Mouse (Mus musculus) gonadal fat pad, adult 2 months (tissue): ENCODE data around the gene Bend5. TPM values are rescaled to one million over a fixed set of nuclear protein-coding genes. Genes with fewer than 3 reads are reported as not detected.

Experiments
- DNase-seq: peaks from one replicate; pipeline ENCODE4 v3.0.0-alpha.2; 2012; ENCODE audit warnings: low read depth
- polyA plus RNA-seq: library from polyadenylated mRNA; depleted of rRNA; stranded (reverse); fragments of >200 nt; gene quantifications from 2 replicates; pipeline ENCODE4 v1.2.3, GENCODE M21; 2012; rRNA removed

Bend5 gene
- 7.7 and 8.9 TPM in 2 replicates for polyA plus RNA-seq

- no peak for DNase-seq
These were observed at the start of gene Bend5 for GRCm38 (mm10) chr4:111414818-111415488. Gene Bend5, plus strand, starts transcription at chr4:111415006.

- no peak for DNase-seq
These were observed 47.0 kb upstream of the Bend5 start for GRCm38 (mm10) chr4:111367771-111368170.

GRCm38 (mm10) chr4:111377159-111377558, 37.6 kb upstream of the Bend5 start:
- no peak for DNase-seq

- DNase-seq = no peak
These were observed 36.7 kb upstream of the Bend5 start for GRCm38 (mm10) chr4:111378071-111378470.

GRCm38 (mm10) chr4:111383101-111383500, 31.7 kb upstream of the Bend5 start:
- no peak for DNase-seq

GRCm38 (mm10) chr4:111390736-111391135, 24.1 kb upstream of the Bend5 start:
- no peak for DNase-seq

GRCm38 (mm10) chr4:111399784-111400183, 15.0 kb upstream of the Bend5 start:
- no peak for DNase-seq

GRCm38 (mm10) chr4:111400676-111401075, 14.1 kb upstream of the Bend5 start:
- no peak for DNase-seq

GRCm38 (mm10) chr4:111403243-111403642, 11.6 kb upstream of the Bend5 start:
- no peak for DNase-seq

- no peak for DNase-seq
These were observed 4.1 kb upstream of the Bend5 start for GRCm38 (mm10) chr4:111410731-111411130.

GRCm38 (mm10) chr4:111414399-111414798, 407 bp upstream of the Bend5 start:
- no peak for DNase-seq

- no peak for DNase-seq
These were observed 1.3 kb downstream of the Bend5 start for GRCm38 (mm10) chr4:111416126-111416525.

- no peak for DNase-seq
These were observed 1.7 kb downstream of the Bend5 start for GRCm38 (mm10) chr4:111416551-111416950.

- DNase-seq = no peak
These were observed 2.9 kb downstream of the Bend5 start for GRCm38 (mm10) chr4:111417716-111418115.

GRCm38 (mm10) chr4:111419476-111419875, 4.7 kb downstream of the Bend5 start:
- no peak for DNase-seq

- no peak for DNase-seq
These were observed 5.2 kb downstream of the Bend5 start for GRCm38 (mm10) chr4:111420031-111420430.

GRCm38 (mm10) chr4:111420955-111421354, 6.1 kb downstream of the Bend5 start:
- DNase-seq = no peak

GRCm38 (mm10) chr4:111421785-111422184, 7.0 kb downstream of the Bend5 start:
- no peak for DNase-seq

GRCm38 (mm10) chr4:111424371-111424950, 9.7 kb downstream of the Bend5 start:
- no peak for DNase-seq

GRCm38 (mm10) chr4:111425170-111425569, 10.4 kb downstream of the Bend5 start:
- peak; percentile 80 for DNase-seq

GRCm38 (mm10) chr4:111431186-111431585, 16.4 kb downstream of the Bend5 start:
- no peak for DNase-seq

- no peak for DNase-seq
These were observed 17.2 kb downstream of the Bend5 start for GRCm38 (mm10) chr4:111432013-111432412.

- no peak for DNase-seq
These were observed 17.6 kb downstream of the Bend5 start for GRCm38 (mm10) chr4:111432417-111432816.

- no peak for DNase-seq
These were observed 26.9 kb downstream of the Bend5 start for GRCm38 (mm10) chr4:111441709-111442108.
